Mouse (Mus musculus): ENCODE results near the gene Wt1. TPM values are rescaled to one million over a fixed set of nuclear protein-coding genes. Genes with fewer than 3 reads are reported as not detected.

Wt1 gene
- polyA plus RNA-seq, 1 experiment from 2014 or later: 0.15 TPM

- Histone ChIP-seq H3K4me3 (ENCODE audit: low read depth, low read length) (no peak overlapping the region), H3K36me3 (ENCODE audit: control insufficient read depth, insufficient read depth, low read length) (no peaks in the 10 kb centered on the region), H3K27ac (ENCODE audit: low read depth, low read length) (no peak overlapping the region), H3K27me3 (ENCODE audit: control insufficient read depth, insufficient read depth, low read length) (no peaks in the 10 kb centered on the region), H3K9ac (ENCODE audit: low read length) (no peak overlapping the region), H3K4me1 (replicated peaks; ENCODE audit: control insufficient read depth, insufficient read depth, low read length) (no peaks in the 10 kb centered on the region), H3K4me2 (ENCODE audit: low read depth, low read length, severe bottlenecking) (no peak overlapping the region), H3K9me3 (ENCODE audit: control insufficient read depth, low read length) (no peaks in the 10 kb centered on the region)
- no peak for ATAC-seq (replicated peaks; ENCODE audit: low FRiP score)
- WGBS: 52% methylated on average over 8 of the region's 8 CpGs
- no peak for DNase-seq (ENCODE audit: low spot score)
Measured at GRCm38 (mm10) chr2:105215914-105216313, 89.6 kb downstream of the Wt1 start.

- Histone ChIP-seq H3K27ac (ENCODE audit: low read depth, low read length) (no peak overlapping the region), H3K9me3 (ENCODE audit: control insufficient read depth, low read length) (no peaks in the 10 kb centered on the region), H3K36me3 (ENCODE audit: control insufficient read depth, insufficient read depth, low read length) (no peaks in the 10 kb centered on the region), H3K9ac (ENCODE audit: low read length) (no peak overlapping the region), H3K4me3 (ENCODE audit: low read depth, low read length) (no peak overlapping the region), H3K4me2 (ENCODE audit: low read depth, low read length, severe bottlenecking) (no peak overlapping the region), H3K27me3 (ENCODE audit: control insufficient read depth, insufficient read depth, low read length) (peaks cover 1% of the 10 kb centered on the region; the same call in 1 of the 2 replicates), H3K4me1 (replicated peaks; ENCODE audit: control insufficient read depth, insufficient read depth, low read length) (peaks cover 2% of the 10 kb centered on the region; the same call in 1 of the 2 replicates)
- 90% methylated on average over 5 of the region's 5 CpGs for WGBS
- ATAC-seq (replicated peaks; ENCODE audit: low FRiP score) (no peak), DNase-seq (ENCODE audit: low spot score) (no peak)
Measured at GRCm38 (mm10) chr2:105219229-105219628, 92.9 kb downstream of the Wt1 start.

GRCm38 (mm10) chr2:105219664-105220063, 93.3 kb downstream of the Wt1 start:
- WGBS: 73% methylated on average over 8 of the region's 8 CpGs
- Histone ChIP-seq H3K27ac (ENCODE audit: low read depth, low read length) (no peak overlapping the region), H3K36me3 (ENCODE audit: control insufficient read depth, insufficient read depth, low read length) (no peaks in the 10 kb centered on the region), H3K27me3 (ENCODE audit: control insufficient read depth, insufficient read depth, low read length) (peaks cover 3% of the 10 kb centered on the region; the same call in 1 of the 2 replicates), H3K9ac (ENCODE audit: low read length) (no peak overlapping the region), H3K4me1 (replicated peaks; ENCODE audit: control insufficient read depth, insufficient read depth, low read length) (peaks cover 3% of the 10 kb centered on the region; the same call in 1 of the 2 replicates), H3K4me3 (ENCODE audit: low read depth, low read length) (no peak overlapping the region), H3K4me2 (ENCODE audit: low read depth, low read length, severe bottlenecking) (no peak overlapping the region), H3K9me3 (ENCODE audit: control insufficient read depth, low read length) (no peaks in the 10 kb centered on the region)
- ATAC-seq (replicated peaks; ENCODE audit: low FRiP score) (no peak), DNase-seq (ENCODE audit: low spot score) (no peak)

GRCm38 (mm10) chr2:105220738-105221303, 94.5 kb downstream of the Wt1 start:
- Histone ChIP-seq H3K9ac (ENCODE audit: low read length) (no peak overlapping the region), H3K4me1 (replicated peaks; ENCODE audit: control insufficient read depth, insufficient read depth, low read length) (peaks cover 3% of the 10 kb centered on the region; the same call in 1 of the 2 replicates), H3K9me3 (ENCODE audit: control insufficient read depth, low read length) (no peaks in the 10 kb centered on the region), H3K27me3 (ENCODE audit: control insufficient read depth, insufficient read depth, low read length) (peaks cover 8% of the 10 kb centered on the region; the same call in 1 of the 2 replicates), H3K4me3 (ENCODE audit: low read depth, low read length) (no peak overlapping the region), H3K4me2 (ENCODE audit: low read depth, low read length, severe bottlenecking) (no peak overlapping the region), H3K36me3 (ENCODE audit: control insufficient read depth, insufficient read depth, low read length) (no peaks in the 10 kb centered on the region), H3K27ac (ENCODE audit: low read depth, low read length) (no peak overlapping the region)
- WGBS: 88% methylated on average over 9 of the region's 9 CpGs
- ATAC-seq (replicated peaks; ENCODE audit: low FRiP score) (no peak), DNase-seq (ENCODE audit: low spot score) (no peak)

Other genes starting within 250 kb of the Wt1 start
- 262 and 276 TPM in 2 replicates for gene Eif3m, start 109.4 kb upstream of the Wt1 start, polyA plus RNA-seq (2014; fragmentation: Nextera tagmentation; extraction: Ambion mirVana)
- not detected in 2 replicates for gene Gm11060, start 34.5 kb upstream of the Wt1 start, polyA plus RNA-seq (2014; fragmentation: Nextera tagmentation; extraction: Ambion mirVana)
- 0.16 TPM in 1 of 2 replicates, not detected in the other for gene Them7, start 97.8 kb downstream of the Wt1 start, polyA plus RNA-seq (2014; fragmentation: Nextera tagmentation; extraction: Ambion mirVana)